Mouse (Mus musculus) neural tube, embryonic 14.5 days (tissue): ENCODE measurements around the gene Phc2. TPM values are rescaled to one million over a fixed set of nuclear protein-coding genes. Genes with fewer than 3 reads are reported as not detected.
"Not testable (repeated sequence)": the region's sequence is repeated elsewhere in the genome, so short reads cannot be mapped to it uniquely, and the experiment has no call there.

Source experiments
- ATAC-seq: fragments of 200-750 bp; cut with Nextera tagmentation; 2 replicates; pipeline ENCODE4 v1.8.0; 2017; ENCODE audit warnings: low read depth, mild to moderate bottlenecking, moderate TSS enrichment, moderate library complexity
- H3K27ac ChIP-seq: fragments of 300-500 bp; sonication (generic); 2 replicates; pipeline ENCODE4 v1.5.1; 2014; ENCODE audit warnings: low read depth, mild to moderate bottlenecking, control low read depth, low read length, moderate library complexity, mixed read lengths
- H3K27me3 ChIP-seq: fragments of 300-500 bp; sonication (generic); 2 replicates; pipeline ENCODE4 v1.6.1; 2014; ENCODE audit warnings: low read length; ENCODE audit not compliant: control insufficient read depth, insufficient read depth
- H3K36me3 ChIP-seq: fragments of 300-500 bp; sonication (generic); 2 replicates; pipeline ENCODE4 v1.6.1; 2014; ENCODE audit warnings: low read length, mixed read lengths; ENCODE audit not compliant: control insufficient read depth, insufficient read depth
- H3K4me1 ChIP-seq: fragments of 300-500 bp; sonication (generic); 2 replicates; pipeline ENCODE4 v1.6.1; 2014; ENCODE audit warnings: low read length; ENCODE audit not compliant: control insufficient read depth, insufficient read depth
- H3K4me2 ChIP-seq: fragments of 300-500 bp; sonication (generic); 2 replicates; pipeline ENCODE4 v1.6.1; 2014; ENCODE audit warnings: mild to moderate bottlenecking, low read depth, low read length, control low read depth
- H3K4me3 ChIP-seq: fragments of 300-500 bp; sonication (generic); 2 replicates; pipeline ENCODE4 v1.5.1; 2014; ENCODE audit warnings: low read depth, low read length, control low read depth, mixed read lengths
- H3K9ac ChIP-seq: fragments of 300-500 bp; sonication (generic); replicated peaks from 2 replicates; pipeline ENCODE4 v1.6.1; 2014; ENCODE audit warnings: low read depth, mild to moderate bottlenecking, control low read depth, low read length, mixed read lengths
- H3K9me3 ChIP-seq: fragments of 300-500 bp; sonication (generic); 2 replicates; pipeline ENCODE4 v1.6.1; 2016; ENCODE audit warnings: low read length; ENCODE audit not compliant: control insufficient read depth
- WGBS: fragments of 180-500 bp; shearing (Covaris S2); extraction: QIAGEN DNeasy Blood & Tissue Kit; methylation state at CpG from one replicate; pipeline ENCODE4 v1.1.7; 2014; 5-methylcytosine and 5-hydroxymethylcytosine counted together
- polyA plus RNA-seq: library from polyadenylated mRNA; unstranded; fragments of >200 nt; fragmentation: Nextera tagmentation; extraction: Ambion mirVana; gene quantifications from 2 replicates; pipeline ENCODE4 v1.2.1, GENCODE M21; 2014

Phc2 gene
- polyA plus RNA-seq, 1 experiment from 2014 or later: 31.9 TPM

GRCm38 (mm10) chr4:128660196-128660595, 5.7 kb downstream of the Phc2 start:
- Histone ChIP-seq H3K36me3 (no peaks in the 10 kb centered on the region), H3K27ac (no peak overlapping the region), H3K4me3 (no peak overlapping the region), H3K9ac (no peak overlapping the region), H3K27me3 (no peaks in the 10 kb centered on the region), H3K4me2 (no peak overlapping the region), H3K4me1 (peaks cover 18% of the 10 kb centered on the region), H3K9me3 (no peaks in the 10 kb centered on the region)
- ATAC-seq: no peak
- 90% methylated on average over 8 of the region's 8 CpGs for WGBS

- 85% methylated on average over 8 of the region's 8 CpGs for WGBS
- Histone ChIP-seq H3K27me3 (no peaks in the 10 kb centered on the region), H3K27ac (no peak overlapping the region), H3K4me1 (peaks cover 14% of the 10 kb centered on the region), H3K9ac (no peak overlapping the region), H3K36me3 (no peaks in the 10 kb centered on the region), H3K4me2 (no peak overlapping the region), H3K4me3 (no peak overlapping the region), H3K9me3 (no peaks in the 10 kb centered on the region)
- ATAC-seq: no peak
Observed at GRCm38 (mm10) chr4:128661063-128661462, 6.6 kb downstream of the Phc2 start.

DNA sequence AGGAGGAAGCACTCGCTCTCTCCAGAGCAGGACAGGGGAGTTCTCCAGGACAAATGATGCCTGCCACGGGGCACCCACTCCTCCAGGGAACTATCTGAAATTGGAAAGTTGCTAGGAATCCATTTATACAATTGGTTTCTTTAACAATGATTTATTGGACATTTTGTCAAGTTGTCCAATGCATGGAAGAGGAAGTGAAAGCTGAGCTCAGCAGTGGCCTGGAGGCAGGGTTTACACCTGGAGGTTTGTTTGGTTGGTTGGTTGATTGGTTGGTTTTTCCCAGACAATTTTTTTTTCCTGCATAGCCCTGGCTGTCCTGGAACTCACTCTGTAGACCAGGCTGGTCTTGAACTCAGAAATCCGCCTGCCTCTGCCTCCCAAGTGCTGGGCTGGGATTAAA, 9.5 kb downstream of the Phc2 start:
- H3K27ac ChIP-seq: no peak overlapping the region
- no peak overlapping the region for H3K4me2 ChIP-seq
- H3K4me1 ChIP-seq: no peaks in the 10 kb centered on the region
- H3K36me3 ChIP-seq: no peaks in the 10 kb centered on the region
- WGBS: 72% methylated on average over 3 of the region's 3 CpGs
- H3K27me3 ChIP-seq: no peaks in the 10 kb centered on the region
- no peak overlapping the region for H3K4me3 ChIP-seq
- no peak for ATAC-seq
- no peaks in the 10 kb centered on the region for H3K9me3 ChIP-seq
- H3K9ac ChIP-seq: no peak overlapping the region

- H3K4me3 ChIP-seq, H3K9ac ChIP-seq, H3K4me1 ChIP-seq, H3K27me3 ChIP-seq, H3K9me3 ChIP-seq, H3K4me2 ChIP-seq, ATAC-seq, H3K27ac ChIP-seq, H3K36me3 ChIP-seq: not testable (repeated sequence)
- WGBS: 73% methylated on average over 7 of the region's 7 CpGs
Observed at GRCm38 (mm10) chr4:128666362-128666761, 11.9 kb downstream of the Phc2 start.

DNA sequence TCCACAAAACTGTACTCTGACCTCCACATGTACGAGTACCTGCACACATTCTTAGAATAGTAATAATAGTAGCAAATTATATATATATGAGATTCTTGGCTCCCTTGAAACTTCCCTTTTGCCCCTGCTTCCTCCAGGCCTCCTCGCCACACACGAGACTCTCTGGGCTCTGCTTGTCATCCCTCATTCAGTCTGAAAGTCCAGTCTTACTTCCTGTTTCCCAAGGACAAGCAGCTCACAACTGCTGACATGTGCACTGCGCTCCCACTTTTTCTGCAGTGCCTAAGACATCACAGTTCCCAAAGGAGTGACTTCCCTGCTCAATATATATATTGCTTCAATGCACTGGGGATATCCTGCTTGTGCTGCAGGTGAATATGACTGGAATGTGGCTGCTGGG, 12.7 kb downstream of the Phc2 start:
- not testable (repeated sequence) for ATAC-seq, H3K9me3 ChIP-seq, H3K9ac ChIP-seq, H3K36me3 ChIP-seq, H3K4me3 ChIP-seq, H3K4me2 ChIP-seq, H3K27me3 ChIP-seq, H3K27ac ChIP-seq
- WGBS: 80% methylated on average over 4 of the region's 4 CpGs
- peaks cover 14% of the 10 kb centered on the region; the same call in 1 of the 2 replicates for H3K4me1 ChIP-seq

DNA sequence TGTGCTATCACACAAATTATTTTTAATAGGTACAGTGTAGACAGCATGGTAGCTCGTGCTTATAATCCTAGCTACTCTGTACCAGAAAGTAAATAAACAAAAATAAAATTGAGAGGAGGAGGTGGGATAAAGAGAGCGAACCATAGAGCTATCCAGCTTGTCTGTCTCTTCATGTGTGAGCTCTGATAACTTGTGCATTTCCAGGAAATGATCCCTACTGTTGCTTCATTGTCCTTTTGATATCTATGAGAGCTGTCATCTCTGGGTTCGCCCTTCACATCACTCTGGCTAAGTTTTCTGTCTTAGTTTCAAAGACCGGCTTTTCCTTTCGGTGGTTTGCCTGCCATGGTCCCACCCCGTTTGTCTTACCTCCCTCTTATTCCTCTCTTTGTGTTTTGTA, 14.7 kb downstream of the Phc2 start:
- H3K4me3 ChIP-seq: no peak overlapping the region
- no peaks in the 10 kb centered on the region for H3K9me3 ChIP-seq
- peaks cover 18% of the 10 kb centered on the region for H3K4me1 ChIP-seq
- H3K4me2 ChIP-seq: no peak overlapping the region
- H3K27me3 ChIP-seq: no peaks in the 10 kb centered on the region
- WGBS: 88% methylated on average over 6 of the region's 6 CpGs
- no peak overlapping the region for H3K27ac ChIP-seq
- no peaks in the 10 kb centered on the region for H3K36me3 ChIP-seq
- no peak for ATAC-seq
- H3K9ac ChIP-seq: no peak overlapping the region

DNA sequence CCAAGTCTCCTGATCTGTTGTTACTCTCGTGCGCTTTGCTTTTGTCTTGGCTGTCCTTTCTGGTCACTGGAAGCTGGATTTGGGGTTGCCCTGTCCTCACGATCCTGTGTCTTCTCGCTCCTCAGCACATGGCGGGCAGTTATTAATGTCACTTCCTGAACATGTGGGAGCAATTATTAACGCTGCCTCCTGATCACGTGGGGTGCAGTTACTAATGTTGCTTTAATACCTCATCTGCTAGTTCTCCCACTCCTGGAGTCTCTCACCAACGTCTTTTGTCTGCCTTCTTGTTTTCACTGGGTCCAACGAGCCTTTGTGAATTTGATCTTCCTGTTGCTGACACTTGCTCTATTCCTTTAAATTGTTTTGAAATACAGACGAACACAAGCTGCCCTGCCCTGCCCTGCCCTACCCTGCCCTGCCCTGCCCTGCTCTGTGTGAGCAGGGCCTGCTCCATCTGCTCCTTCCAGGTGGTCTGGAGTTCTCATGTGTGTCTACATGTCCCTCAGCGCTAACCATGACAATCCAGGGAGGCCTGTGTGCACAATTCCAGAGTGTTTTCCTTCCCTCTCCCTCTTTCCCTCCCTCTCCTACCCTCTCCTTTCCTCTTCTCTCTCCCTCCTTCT, 16.2 kb downstream of the Phc2 start:
- no peaks in the 10 kb centered on the region for H3K36me3 ChIP-seq
- no peaks in the 10 kb centered on the region for H3K9me3 ChIP-seq
- 30% methylated on average over 11 of the region's 11 CpGs for WGBS
- no peak for ATAC-seq
- no peak overlapping the region for H3K4me2 ChIP-seq
- no peaks in the 10 kb centered on the region for H3K27me3 ChIP-seq
- peak overlapping the region; percentile 29; the same call in 1 of the 2 replicates for H3K27ac ChIP-seq
- H3K4me1 ChIP-seq: peaks cover 18% of the 10 kb centered on the region
- H3K4me3 ChIP-seq: no peak overlapping the region
- no peak overlapping the region for H3K9ac ChIP-seq

GRCm38 (mm10) chr4:128672494-128672893, 18.0 kb downstream of the Phc2 start:
- peak; percentile 34; the same call in 1 of the 2 replicates for ATAC-seq
- WGBS: 46% methylated on average over 4 of the region's 4 CpGs
- peaks cover 18% of the 10 kb centered on the region for H3K4me1 ChIP-seq
- no peaks in the 10 kb centered on the region for H3K9me3 ChIP-seq
- H3K36me3 ChIP-seq: no peaks in the 10 kb centered on the region
- no peak overlapping the region; the same call in 1 of the 2 replicates for H3K27ac ChIP-seq
- H3K9ac ChIP-seq: no peak overlapping the region
- H3K27me3 ChIP-seq: no peaks in the 10 kb centered on the region
- no peak overlapping the region for H3K4me3 ChIP-seq
- no peak overlapping the region for H3K4me2 ChIP-seq

DNA sequence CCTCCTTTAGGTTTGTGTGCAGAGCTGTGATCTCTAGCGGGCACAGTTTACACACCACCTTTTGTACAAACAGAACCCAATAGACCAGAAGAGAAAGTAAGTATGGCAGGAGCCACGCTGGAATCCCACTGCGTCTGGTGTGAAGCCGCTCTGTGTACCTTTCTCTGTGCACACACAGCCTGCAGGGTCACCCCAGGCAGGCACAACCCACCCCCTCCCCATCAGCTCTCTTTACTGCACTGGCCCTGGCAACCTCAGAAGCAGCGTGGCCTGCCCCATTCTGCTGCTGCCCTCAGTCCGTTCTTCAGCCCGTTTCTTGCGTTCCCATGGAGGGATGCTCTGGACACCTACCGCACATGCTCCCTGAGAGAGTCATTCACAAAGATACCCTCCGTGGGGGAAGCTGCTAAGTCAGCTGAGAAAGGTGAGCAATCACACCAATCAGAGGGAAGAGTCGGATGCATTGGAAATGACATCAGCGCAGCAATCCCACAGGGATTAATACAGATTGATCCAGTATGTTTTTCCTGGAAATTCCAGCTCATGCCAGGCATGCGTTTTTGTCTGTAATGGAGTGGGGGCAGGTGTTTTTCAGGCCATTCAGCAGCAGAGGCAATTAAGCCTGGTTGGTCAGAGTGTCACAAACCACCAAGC, 24.2 kb downstream of the Phc2 start:
- Histone ChIP-seq H3K27me3 (no peaks in the 10 kb centered on the region), H3K9me3 (no peaks in the 10 kb centered on the region), H3K4me1 (peaks cover 21% of the 10 kb centered on the region), H3K9ac (peak overlapping the region; percentile 42; the same call in 1 of the 2 replicates), H3K4me2 (peak overlapping the region; percentile 44), H3K36me3 (no peaks in the 10 kb centered on the region), H3K27ac (peak overlapping the region; percentile 88), H3K4me3 (peak overlapping the region; percentile 16; the same call in 1 of the 2 replicates)
- 17% methylated on average over 13 of the region's 13 CpGs for WGBS
- ATAC-seq: peak; percentile 74
